Mouse (Mus musculus) liver, adult 2 months (tissue): ENCODE results near the gene Ptges. TPM values are rescaled to one million over a fixed set of nuclear protein-coding genes. Genes with fewer than 3 reads are reported as not detected.

Experiments used
- DNase-seq: peaks from one replicate; pipeline ENCODE4 v3.0.0-alpha.2; 2011; ENCODE audit warnings: low read depth, low spot score; ENCODE audit errors: extremely low read depth
- H3K27ac ChIP-seq: fragments of 200-500 bp; replicated peaks from 2 replicates; pipeline ENCODE4 v1.5.1; 2012; ENCODE audit warnings: low read depth, mild to moderate bottlenecking, control low read depth, inconsistent platforms, low read length; ENCODE audit not compliant: insufficient read depth
- H3K27me3 ChIP-seq: fragments of 200-500 bp; 2 replicates; pipeline ENCODE4 v1.6.1; 2012; ENCODE audit warnings: mild to moderate bottlenecking, moderate library complexity, low read length, inconsistent platforms; ENCODE audit not compliant: control insufficient read depth, insufficient read depth
- H3K36me3 ChIP-seq: fragments of 200-500 bp; 2 replicates; pipeline ENCODE4 v1.6.1; 2012; ENCODE audit warnings: low read length, inconsistent platforms; ENCODE audit not compliant: control insufficient read depth, insufficient read depth
- H3K4me1 ChIP-seq: fragments of 200-500 bp; 2 replicates; pipeline ENCODE4 v1.6.1; 2011; ENCODE audit warnings: low read length; ENCODE audit not compliant: control insufficient read depth, insufficient read depth
- H3K4me3 ChIP-seq: fragments of 200-500 bp; 2 replicates; pipeline ENCODE4 v1.5.1; 2011; ENCODE audit warnings: low read depth, mild to moderate bottlenecking, control low read depth, low read length, moderate library complexity; ENCODE audit not compliant: insufficient read depth
- H3K79me2 ChIP-seq: fragments of 200-500 bp; 2 replicates; pipeline ENCODE4 v1.6.1; 2012; ENCODE audit warnings: inconsistent platforms, mild to moderate bottlenecking, low read length, moderate library complexity; ENCODE audit not compliant: control insufficient read depth, insufficient read depth
- H3K9ac ChIP-seq: fragments of 200-500 bp; 2 replicates; pipeline ENCODE4 v1.6.1; 2012; ENCODE audit warnings: low read depth, mild to moderate bottlenecking, control low read depth, inconsistent platforms, low read length
- CTCF ChIP-seq: fragments of 200-500 bp; IDR thresholded peaks from 2 replicates; pipeline ENCODE4 v1.5.1; 2011; ENCODE audit warnings: low read depth, low read length, control low read depth
- POLR2A ChIP-seq: fragments of 200-500 bp; IDR thresholded peaks from 2 replicates; pipeline ENCODE4 v1.6.1; 2011; ENCODE audit warnings: low read length, control low read depth; ENCODE audit not compliant: insufficient read depth; ENCODE audit errors: extremely low read depth
- WGBS: fragments of 180-500 bp; shearing (Covaris S2); methylation state at CpG from one replicate; pipeline ENCODE4 v1.1.7; 2018; 5-methylcytosine and 5-hydroxymethylcytosine counted together
- polyA plus RNA-seq: library from polyadenylated mRNA; depleted of rRNA; stranded (reverse); fragments of >200 nt; gene quantifications from 2 replicates; pipeline ENCODE4 v1.2.3, GENCODE M21; 2012; rRNA removed
- total RNA-seq: library from RNA; depleted of rRNA; stranded (reverse); fragments of >200 nt; gene quantifications from 2 replicates; pipeline ENCODE4 v1.2.3, GENCODE M21; 2014; rRNA removed

Ptges gene
- 0.07 and 0.09 TPM in 2 replicates for total RNA-seq
- polyA plus RNA-seq = 0.17 and 0.60 TPM in 2 replicates

GRCm38 (mm10) chr2:30929483-30930045 is at the start of gene Ptges:
Ptges (minus strand) TSS chr2:30929863.
- Histone ChIP-seq H3K79me2 (no peaks in the 10 kb centered on the region), H3K4me3 (peak within 1 kb of the TSS; percentile 50), H3K27ac (no peak within 1 kb of the TSS; the same call in 1 of the 2 replicates), H3K27me3 (no peaks in the 10 kb centered on the region), H3K36me3 (no peaks in the 10 kb centered on the region), H3K9ac (peak within 1 kb of the TSS; percentile 42), H3K4me1 (peaks cover 4% of the 10 kb centered on the region)
- TF ChIP-seq CTCF (peak; percentile 76), POLR2A (no peak)
- 4% methylated on average over 23 of the region's 23 CpGs for WGBS
- peak; percentile 35 for DNase-seq

- Histone ChIP-seq H3K4me3 (peak within 1 kb of the TSS; percentile 100), H3K9ac (peak within 1 kb of the TSS; percentile 100), H3K4me1 (peaks cover 30% of the 10 kb centered on the region), H3K27ac (peak within 1 kb of the TSS; percentile 98), H3K36me3 (peaks cover 9% of the 10 kb centered on the region), H3K27me3 (no peaks in the 10 kb centered on the region), H3K79me2 (peaks cover 17% of the 10 kb centered on the region; the same call in 1 of the 2 replicates)
- WGBS = 2% methylated on average over 59 of the region's 59 CpGs
- TF ChIP-seq CTCF (no peak), POLR2A (peak; percentile 89)
- DNase-seq = peak; percentile 75
Observed at GRCm38 (mm10) chr2:30967352-30968327, 38.0 kb upstream of the Ptges start, which contains the start of gene Tor1a. Tor1a (minus strand) TSS chr2:30967933.

- H3K27me3 ChIP-seq = no peaks in the 10 kb centered on the region
- H3K4me3 ChIP-seq = peak overlapping the region; percentile 100
- H3K27ac ChIP-seq = peak overlapping the region; percentile 98
- H3K9ac ChIP-seq = peak overlapping the region; percentile 100
- 3% methylated on average over 16 of the region's 16 CpGs for WGBS
- DNase-seq = peak; percentile 49
- H3K36me3 ChIP-seq = peaks cover 5% of the 10 kb centered on the region; the same call in 1 of the 2 replicates
- no peak for TF ChIP-seq POLR2A
- peaks cover 38% of the 10 kb centered on the region for H3K4me1 ChIP-seq
- H3K79me2 ChIP-seq = peaks cover 21% of the 10 kb centered on the region; the same call in 1 of the 2 replicates
Observed at GRCm38 (mm10) chr2:30966826-30967225, 37.2 kb upstream of the Ptges start.

GRCm38 (mm10) chr2:30965627-30966026 is 36.0 kb upstream of the Ptges start:
- Histone ChIP-seq H3K4me1 (peaks cover 49% of the 10 kb centered on the region), H3K27ac (peak overlapping the region; percentile 98), H3K27me3 (no peaks in the 10 kb centered on the region), H3K9ac (no peak overlapping the region), H3K36me3 (peaks cover 11% of the 10 kb centered on the region; the same call in 1 of the 2 replicates), H3K79me2 (peaks cover 21% of the 10 kb centered on the region; the same call in 1 of the 2 replicates), H3K4me3 (no peak overlapping the region)
- DNase-seq = peak; percentile 34
- TF ChIP-seq CTCF (no peak), POLR2A (no peak)
- WGBS = 54% methylated on average over 8 of the region's 8 CpGs

GRCm38 (mm10) chr2:30962570-30963254 is 33.0 kb upstream of the Ptges start:
- Histone ChIP-seq H3K9ac (peak overlapping the region; percentile 76), H3K27ac (peak overlapping the region; percentile 86), H3K4me3 (no peak overlapping the region), H3K4me1 (peaks cover 67% of the 10 kb centered on the region), H3K27me3 (no peaks in the 10 kb centered on the region), H3K79me2 (peaks cover 21% of the 10 kb centered on the region; the same call in 1 of the 2 replicates), H3K36me3 (peaks cover 20% of the 10 kb centered on the region; the same call in 1 of the 2 replicates)
- peak; percentile 98 for DNase-seq
- TF ChIP-seq POLR2A = peak; percentile 23; the same call in 1 of the 2 replicates
- TF ChIP-seq CTCF = no peak
- WGBS = 38% methylated on average over 11 of the region's 11 CpGs
